Mouse (Mus musculus): ENCODE data around the gene Olfr172. TPM values are rescaled to one million over a fixed set of nuclear protein-coding genes. Genes with fewer than 3 reads are reported as not detected.
A peak's percentile ranks its signal among the peaks of the same experiment; 100 is the strongest.

Gene Olfr172
- not detected in 2 replicates for polyA plus RNA-seq (2016; fragmentation: Nextera tagmentation; extraction: Ambion mirVana)

DNA sequence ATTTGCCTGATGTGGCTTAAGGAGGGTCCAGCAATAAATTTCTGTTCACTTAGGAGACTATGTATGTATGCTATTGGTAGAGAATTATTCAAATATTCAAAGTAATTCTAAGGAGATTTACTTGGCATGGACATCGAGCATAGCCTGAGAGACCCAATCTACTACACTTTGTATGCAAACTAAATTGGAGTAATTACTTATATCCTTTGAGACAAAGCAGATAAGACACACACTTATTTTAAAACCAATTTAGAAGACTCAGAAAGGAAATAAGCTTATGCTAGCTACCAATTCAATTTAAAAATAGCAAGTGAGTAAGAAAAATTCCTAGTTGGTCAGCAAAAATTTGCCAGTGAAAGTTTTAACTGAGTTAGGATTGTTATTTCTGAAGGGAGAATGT is at the start of gene Olfr172:
TSS of gene Olfr172 (minus strand) at position 101 of the 400 bp plus-strand sequence.
- WGBS: 75% methylated on average over 1 of the region's 1 CpGs
- no peak for ATAC-seq (ENCODE audit: insufficient number of reproducible peaks, low FRiP score)
- no peak within 1 kb of the TSS for H3K27ac ChIP-seq (ENCODE audit: poor library complexity, severe bottlenecking)

GRCm38 (mm10) chr16:58800168-58800567 is 37.2 kb upstream of the Olfr172 start, which contains the start of gene Olfr173:
Gene Olfr173 (minus strand): TSS chr16:58800268.
- no peak for ATAC-seq (ENCODE audit: insufficient number of reproducible peaks, low FRiP score)
- H3K9me3 ChIP-seq (replicated peaks): no peaks in the 10 kb centered on the region
- 63% methylated on average over 2 of the region's 2 CpGs for WGBS

More for the DNA sequence above, at the start of gene Olfr172:
- no peaks in the 10 kb centered on the region for H3K4me1 ChIP-seq (replicated peaks)
- H3K36me3 ChIP-seq: no peaks in the 10 kb centered on the region
- no peak within 1 kb of the TSS for H3K4me2 ChIP-seq
- H3K4me3 ChIP-seq: no peak within 1 kb of the TSS
- 0 out of 2 replicates have a peak, but pooled peaks cover 2% of the 10 kb centered on the region for H3K9me3 ChIP-seq (replicated peaks)
- H3K9ac ChIP-seq: no peak within 1 kb of the TSS
- no peaks in the 10 kb centered on the region for H3K27me3 ChIP-seq (replicated peaks)

DNA sequence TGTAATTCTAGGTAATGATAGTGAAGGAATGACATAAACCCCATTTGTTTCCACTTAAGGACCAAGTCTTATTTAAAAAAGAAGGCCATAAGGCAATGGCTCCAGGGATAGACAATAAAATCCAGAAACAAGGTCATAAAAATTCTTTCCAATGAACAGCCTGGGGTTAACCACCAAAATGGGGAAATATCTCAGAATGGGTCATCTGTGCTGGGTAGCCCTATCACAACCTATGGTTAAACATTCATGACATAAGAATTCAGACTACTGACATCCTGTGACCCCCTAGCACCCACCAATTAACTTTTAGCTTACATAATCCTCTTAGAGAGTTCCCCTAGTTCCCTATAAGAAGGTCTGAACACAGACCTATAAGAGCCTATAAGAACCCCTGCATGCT is 6.8 kb downstream of the Olfr172 start:
- Histone ChIP-seq H3K4me1 (replicated peaks) (no peaks in the 10 kb centered on the region), H3K9me3 (replicated peaks) (no peaks in the 10 kb centered on the region), H3K4me2 (no peak overlapping the region), H3K9ac (no peak overlapping the region), H3K4me3 (no peak overlapping the region), H3K27ac (ENCODE audit: poor library complexity, severe bottlenecking) (no peak overlapping the region), H3K36me3 (no peaks in the 10 kb centered on the region), H3K27me3 (replicated peaks) (no peaks in the 10 kb centered on the region)
- ATAC-seq (ENCODE audit: insufficient number of reproducible peaks, low FRiP score): no peak

More at GRCm38 (mm10) chr16:58800168-58800567, 37.2 kb upstream of the Olfr172 start, which contains the start of gene Olfr173:
- no peaks in the 10 kb centered on the region for H3K27me3 ChIP-seq (replicated peaks)
- H3K36me3 ChIP-seq: no peaks in the 10 kb centered on the region
- no peak within 1 kb of the TSS for H3K4me2 ChIP-seq
- no peak within 1 kb of the TSS for H3K27ac ChIP-seq (ENCODE audit: poor library complexity, severe bottlenecking)
- no peak within 1 kb of the TSS for H3K4me3 ChIP-seq
- H3K4me1 ChIP-seq (replicated peaks): no peaks in the 10 kb centered on the region
- H3K9ac ChIP-seq: no peak within 1 kb of the TSS

- Histone ChIP-seq H3K9me3 (replicated peaks) (no peaks in the 10 kb centered on the region), H3K27me3 (replicated peaks) (no peaks in the 10 kb centered on the region), H3K9ac (no peak overlapping the region), H3K36me3 (no peaks in the 10 kb centered on the region), H3K4me1 (replicated peaks) (peaks cover 5% of the 10 kb centered on the region), H3K27ac (ENCODE audit: poor library complexity, severe bottlenecking) (no peak overlapping the region), H3K4me3 (no peak overlapping the region), H3K4me2 (no peak overlapping the region)
- 23% methylated on average over 1 of the region's 1 CpGs for WGBS
- ATAC-seq (ENCODE audit: insufficient number of reproducible peaks, low FRiP score): no peak
Measured at GRCm38 (mm10) chr16:58751314-58751713, 11.7 kb downstream of the Olfr172 start.

DNA sequence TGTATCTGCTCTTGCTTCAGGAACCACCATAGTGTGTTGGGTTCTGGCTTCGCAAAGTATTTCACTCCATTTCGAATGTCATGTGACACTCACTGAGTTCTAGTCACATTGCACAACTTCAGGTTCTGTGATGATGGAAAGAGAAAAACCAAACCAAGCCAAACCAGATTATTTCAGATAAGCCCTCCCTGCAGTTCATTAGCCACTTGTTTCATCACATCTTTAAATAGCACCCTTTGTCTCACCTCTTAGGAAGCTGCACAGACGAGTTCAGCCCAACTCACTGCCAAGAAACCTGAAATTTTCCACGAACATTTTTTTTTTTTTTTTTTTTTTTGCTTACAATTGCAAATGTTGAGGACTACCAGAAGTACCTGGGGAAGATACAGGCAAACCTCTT is 16.3 kb downstream of the Olfr172 start:
- Histone ChIP-seq H3K27me3 (replicated peaks) (no peaks in the 10 kb centered on the region), H3K36me3 (no peaks in the 10 kb centered on the region), H3K27ac (ENCODE audit: poor library complexity, severe bottlenecking) (no peak overlapping the region), H3K4me1 (replicated peaks) (peaks cover 5% of the 10 kb centered on the region), H3K4me3 (no peak overlapping the region), H3K9me3 (replicated peaks) (no peaks in the 10 kb centered on the region), H3K4me2 (no peak overlapping the region), H3K9ac (no peak overlapping the region)
- no peak for ATAC-seq (ENCODE audit: insufficient number of reproducible peaks, low FRiP score)
- WGBS: 27% methylated on average over 4 of the region's 4 CpGs

DNA sequence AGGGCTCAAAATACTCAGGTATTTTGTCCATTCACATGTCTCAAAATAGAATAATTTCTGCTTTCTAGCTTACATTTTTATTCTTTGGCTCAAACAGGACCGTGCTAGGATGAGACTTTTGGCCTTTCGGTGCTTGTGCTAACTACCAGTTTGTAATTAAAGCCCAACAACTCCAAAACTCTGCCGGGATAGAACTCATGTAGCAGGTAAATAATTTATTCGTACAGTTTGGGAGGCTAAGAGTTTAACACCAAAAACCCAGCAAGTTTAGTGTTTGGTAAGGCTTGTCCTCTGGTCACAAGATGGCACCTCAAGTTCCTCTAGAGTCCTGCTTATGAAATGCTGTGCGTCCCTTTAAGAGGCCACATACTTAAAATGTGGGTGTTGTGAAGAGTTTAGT is 22.2 kb downstream of the Olfr172 start:
- WGBS: 86% methylated on average over 5 of the region's 5 CpGs
- no peak for ATAC-seq (ENCODE audit: insufficient number of reproducible peaks, low FRiP score)
- Histone ChIP-seq H3K27me3 (replicated peaks) (no peaks in the 10 kb centered on the region), H3K4me2 (no peak overlapping the region), H3K27ac (ENCODE audit: poor library complexity, severe bottlenecking) (no peak overlapping the region), H3K4me1 (replicated peaks) (no peaks in the 10 kb centered on the region), H3K9ac (no peak overlapping the region), H3K4me3 (no peak overlapping the region), H3K36me3 (no peaks in the 10 kb centered on the region), H3K9me3 (replicated peaks) (no peaks in the 10 kb centered on the region)

- Histone ChIP-seq H3K9ac (no peak overlapping the region), H3K36me3 (peaks cover 12% of the 10 kb centered on the region), H3K4me3 (no peak overlapping the region), H3K4me1 (replicated peaks) (no peaks in the 10 kb centered on the region), H3K9me3 (replicated peaks) (no peaks in the 10 kb centered on the region), H3K27ac (ENCODE audit: poor library complexity, severe bottlenecking) (no peak overlapping the region), H3K4me2 (no peak overlapping the region), H3K27me3 (replicated peaks) (no peaks in the 10 kb centered on the region)
- no peak for ATAC-seq (ENCODE audit: insufficient number of reproducible peaks, low FRiP score)
- 89% methylated on average over 1 of the region's 1 CpGs for WGBS
Measured at GRCm38 (mm10) chr16:58738800-58739199, 24.2 kb downstream of the Olfr172 start.

DNA sequence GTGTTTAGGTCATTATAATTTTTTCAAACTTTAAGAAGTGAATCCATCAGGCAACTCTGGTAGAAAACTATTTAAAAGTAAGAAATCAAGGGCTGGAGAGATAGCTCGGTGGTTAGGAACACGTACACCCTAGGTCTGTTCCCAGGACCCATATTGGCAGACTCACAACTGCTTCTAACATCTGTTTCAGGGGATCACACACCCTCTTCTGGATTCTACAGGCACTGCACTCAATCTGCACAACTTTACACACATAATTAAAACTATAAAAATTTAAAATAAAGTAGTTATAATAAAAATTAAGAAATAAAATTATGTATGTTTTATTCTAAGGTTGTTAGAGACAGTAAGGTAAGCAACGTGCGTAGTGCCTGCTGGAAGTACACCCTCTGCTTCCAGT is 24.8 kb downstream of the Olfr172 start:
- ATAC-seq (ENCODE audit: insufficient number of reproducible peaks, low FRiP score): no peak
- no peaks in the 10 kb centered on the region for H3K9me3 ChIP-seq (replicated peaks)
- no peaks in the 10 kb centered on the region for H3K4me1 ChIP-seq (replicated peaks)
- H3K4me3 ChIP-seq: no peak overlapping the region
- peaks cover 14% of the 10 kb centered on the region for H3K36me3 ChIP-seq
- H3K27me3 ChIP-seq (replicated peaks): no peaks in the 10 kb centered on the region
- no peak overlapping the region for H3K4me2 ChIP-seq
- 77% methylated on average over 4 of the region's 4 CpGs for WGBS
- H3K9ac ChIP-seq: no peak overlapping the region
- no peak overlapping the region for H3K27ac ChIP-seq (ENCODE audit: poor library complexity, severe bottlenecking)

GRCm38 (mm10) chr16:58728176-58728671 is 34.8 kb downstream of the Olfr172 start:
- peak overlapping the region; percentile 81 for H3K4me3 ChIP-seq
- H3K36me3 ChIP-seq: peaks cover 36% of the 10 kb centered on the region
- ATAC-seq (ENCODE audit: insufficient number of reproducible peaks, low FRiP score): peak; percentile 91
- peak overlapping the region; percentile 67 for H3K4me2 ChIP-seq
- H3K27ac ChIP-seq (ENCODE audit: poor library complexity, severe bottlenecking): peak overlapping the region; percentile 83
- H3K27me3 ChIP-seq (replicated peaks): no peaks in the 10 kb centered on the region
- H3K9ac ChIP-seq: peak overlapping the region; percentile 84
- under 1% methylated on average over 23 of the region's 31 CpGs for WGBS
- H3K9me3 ChIP-seq (replicated peaks): no peaks in the 10 kb centered on the region
- H3K4me1 ChIP-seq (replicated peaks): peaks cover 4% of the 10 kb centered on the region

GRCm38 (mm10) chr16:58727477-58728131 is 35.4 kb downstream of the Olfr172 start, which contains the start of gene Cldnd1:
Gene Cldnd1 (plus strand): TSS chr16:58727910.
- H3K36me3 ChIP-seq: peaks cover 30% of the 10 kb centered on the region
- H3K27me3 ChIP-seq (replicated peaks): no peaks in the 10 kb centered on the region
- ATAC-seq (ENCODE audit: insufficient number of reproducible peaks, low FRiP score): peak; percentile 100
- 3% methylated on average over 35 of the region's 35 CpGs for WGBS
- no peaks in the 10 kb centered on the region for H3K9me3 ChIP-seq (replicated peaks)
- peak within 1 kb of the TSS; percentile 83 for H3K27ac ChIP-seq (ENCODE audit: poor library complexity, severe bottlenecking)
- H3K4me2 ChIP-seq: peak within 1 kb of the TSS; percentile 67
- H3K4me1 ChIP-seq (replicated peaks): peaks cover 4% of the 10 kb centered on the region
- H3K4me3 ChIP-seq: peak within 1 kb of the TSS; percentile 81
- peak within 1 kb of the TSS; percentile 84 for H3K9ac ChIP-seq

GRCm38 (mm10) chr16:58726680-58727476 is 36.1 kb downstream of the Olfr172 start:
- Histone ChIP-seq H3K4me3 (peak overlapping the region; percentile 81; the same call in 1 of the 2 replicates), H3K27ac (ENCODE audit: poor library complexity, severe bottlenecking) (no peak overlapping the region), H3K4me1 (replicated peaks) (peaks cover 4% of the 10 kb centered on the region), H3K4me2 (no peak overlapping the region), H3K36me3 (peaks cover 22% of the 10 kb centered on the region), H3K9me3 (replicated peaks) (no peaks in the 10 kb centered on the region), H3K9ac (no peak overlapping the region), H3K27me3 (replicated peaks) (no peaks in the 10 kb centered on the region)
- 77% methylated on average over 11 of the region's 11 CpGs for WGBS
- ATAC-seq (ENCODE audit: insufficient number of reproducible peaks, low FRiP score): no peak
